Mouse (Mus musculus) small intestine, adult 2 months (tissue): Measurements from ENCODE around the gene Abcd3. TPM values are rescaled to one million over a fixed set of nuclear protein-coding genes. Genes with fewer than 3 reads are reported as not detected.
"Not testable (repeated sequence)": the region's sequence is repeated elsewhere in the genome, so short reads cannot be mapped to it uniquely, and the experiment has no call there.

Experiments used
- H3K27ac ChIP-seq: fragments of 200-500 bp; 2 replicates; pipeline ENCODE4 v1.5.1; 2012; ENCODE audit warnings: low read depth, low read length, control low read depth, inconsistent platforms; ENCODE audit not compliant: insufficient read depth
- H3K27me3 ChIP-seq: fragments of 200-500 bp; 2 replicates; pipeline ENCODE4 v1.6.1; 2012; ENCODE audit warnings: mild to moderate bottlenecking, moderate library complexity, low read length, inconsistent platforms; ENCODE audit not compliant: control insufficient read depth, insufficient read depth
- H3K36me3 ChIP-seq: fragments of 200-500 bp; 2 replicates; pipeline ENCODE4 v1.6.1; 2012; ENCODE audit warnings: mild to moderate bottlenecking, low read length, control low read depth, inconsistent platforms; ENCODE audit not compliant: control insufficient read depth, insufficient read depth
- H3K4me1 ChIP-seq: fragments of 200-500 bp; 2 replicates; pipeline ENCODE4 v1.6.1; 2012; ENCODE audit warnings: low read length, inconsistent platforms, mixed read lengths; ENCODE audit not compliant: control insufficient read depth, insufficient read depth, insufficient read length
- H3K4me3 ChIP-seq: fragments of 200-500 bp; 2 replicates; pipeline ENCODE4 v1.5.1; 2012; ENCODE audit warnings: low read depth, mild to moderate bottlenecking, control low read depth, inconsistent platforms, low read length, moderate library complexity
- CTCF ChIP-seq: fragments of 200-500 bp; IDR thresholded peaks from 2 replicates; pipeline ENCODE4 v1.5.1; 2012; ENCODE audit warnings: low read depth, mild to moderate bottlenecking, control low read depth, inconsistent platforms, low read length, moderate library complexity, mixed read lengths; ENCODE audit not compliant: insufficient replicate concordance, insufficient read length; ENCODE audit errors: extremely low read depth
- POLR2A ChIP-seq: fragments of 200-500 bp; IDR thresholded peaks from 2 replicates; pipeline ENCODE4 v1.6.1; 2012; ENCODE audit warnings: low read depth, mild to moderate bottlenecking, control low read depth, inconsistent platforms, low read length, moderate library complexity
- WGBS: fragments of 180-500 bp; shearing (Covaris S2); methylation state at CpG from one replicate; pipeline ENCODE4 v1.1.7; 2018; 5-methylcytosine and 5-hydroxymethylcytosine counted together
- polyA plus RNA-seq: library from polyadenylated mRNA; depleted of rRNA; stranded (reverse); fragments of >200 nt; gene quantifications from 2 replicates; pipeline ENCODE4 v1.2.3, GENCODE M21; 2012

The Abcd3 gene
- polyA plus RNA-seq, 1 experiment, result 13.0 TPM

GRCm38 (mm10) chr3:121762056-121762852, 52.8 kb downstream of the Abcd3 start:
- no peaks in the 10 kb centered on the region for H3K27me3 ChIP-seq
- no peak overlapping the region for H3K4me3 ChIP-seq
- H3K36me3 ChIP-seq, result peaks cover 52% of the 10 kb centered on the region
- WGBS, result 57% methylated on average over 4 of the region's 4 CpGs
- TF ChIP-seq CTCF (peak; percentile 28; the same call in 1 of the 2 replicates), POLR2A (no peak)
- H3K27ac ChIP-seq, result no peak overlapping the region
- no peaks in the 10 kb centered on the region for H3K4me1 ChIP-seq

GRCm38 (mm10) chr3:121758373-121758772, 56.7 kb downstream of the Abcd3 start:
- WGBS, result 61% methylated on average over 7 of the region's 7 CpGs
- no peak overlapping the region for H3K4me3 ChIP-seq
- H3K36me3 ChIP-seq, result peaks cover 32% of the 10 kb centered on the region
- H3K27me3 ChIP-seq, result no peaks in the 10 kb centered on the region
- H3K4me1 ChIP-seq, result peaks cover 6% of the 10 kb centered on the region; the same call in 1 of the 2 replicates
- H3K27ac ChIP-seq, result no peak overlapping the region
- TF ChIP-seq POLR2A (no peak), CTCF (no peak)

- no peaks in the 10 kb centered on the region for H3K27me3 ChIP-seq
- H3K4me1 ChIP-seq, result peaks cover 6% of the 10 kb centered on the region; the same call in 1 of the 2 replicates
- H3K36me3 ChIP-seq, result peaks cover 16% of the 10 kb centered on the region
- WGBS, result 16% methylated on average over 3 of the region's 3 CpGs
- TF ChIP-seq POLR2A (no peak), CTCF (no peak)
- H3K4me3 ChIP-seq, result no peak overlapping the region
- H3K27ac ChIP-seq, result no peak overlapping the region
These were observed 60.0 kb downstream of the Abcd3 start for GRCm38 (mm10) chr3:121755152-121755551.

GRCm38 (mm10) chr3:121754319-121755090, 60.6 kb downstream of the Abcd3 start:
- Histone ChIP-seq H3K27ac (peak overlapping the region; percentile 47; the same call in 1 of the 2 replicates), H3K36me3 (peaks cover 13% of the 10 kb centered on the region)
- 43% methylated on average over 10 of the region's 10 CpGs for WGBS
- not testable (repeated sequence) for H3K4me3 ChIP-seq, H3K27me3 ChIP-seq, H3K4me1 ChIP-seq

GRCm38 (mm10) chr3:121741186-121741848, 73.8 kb downstream of the Abcd3 start:
- H3K4me3 ChIP-seq, H3K27ac ChIP-seq, H3K27me3 ChIP-seq, H3K36me3 ChIP-seq, H3K4me1 ChIP-seq: not testable (repeated sequence)
- WGBS, result 91% methylated on average over 4 of the region's 4 CpGs

- no peaks in the 10 kb centered on the region for H3K36me3 ChIP-seq
- H3K27ac ChIP-seq, result no peak overlapping the region
- peaks cover 10% of the 10 kb centered on the region; the same call in 1 of the 2 replicates for H3K4me1 ChIP-seq
- TF ChIP-seq CTCF (no peak), POLR2A (no peak)
- WGBS, result 75% methylated on average over 17 of the region's 17 CpGs
- no peaks in the 10 kb centered on the region for H3K27me3 ChIP-seq
- no peak overlapping the region for H3K4me3 ChIP-seq
These were observed 75.5 kb downstream of the Abcd3 start for GRCm38 (mm10) chr3:121739489-121740213.
